Mouse (Mus musculus): Measurements from ENCODE around the gene Tmem39b. TPM values are rescaled to one million over a fixed set of nuclear protein-coding genes. Genes with fewer than 3 reads are reported as not detected.
"Not testable (repeated sequence)": the region's sequence is repeated elsewhere in the genome, so short reads cannot be mapped to it uniquely, and the experiment has no call there.

The Tmem39b gene
- 10.1 and 14.8 TPM in 2 replicates for total RNA-seq (2021)
- long read RNA-seq, partial matches to known transcripts = 0 of 1 reads
- long read RNA-seq, other reads (novel, unspliced or antisense) = 1 of 1 reads

- peak; percentile 91 for DNase-seq
Observed at GRCm38 (mm10) chr4:129696158-129696985, at the start of gene Tmem39b. Gene Tmem39b (minus strand): TSS chr4:129696838.

GRCm38 (mm10) chr4:129746106-129746505 lies 49.5 kb upstream of the Tmem39b start:
- DNase-seq = no peak

- DNase-seq = no peak
Observed at GRCm38 (mm10) chr4:129743494-129743893, 46.9 kb upstream of the Tmem39b start.

GRCm38 (mm10) chr4:129743010-129743390 lies 46.4 kb upstream of the Tmem39b start:
- no peak for DNase-seq

- DNase-seq = peak; percentile 98
Observed at GRCm38 (mm10) chr4:129742232-129743009, 45.8 kb upstream of the Tmem39b start, which contains the start of gene Khdrbs1. Gene Khdrbs1 (minus strand): TSS chr4:129742303.

GRCm38 (mm10) chr4:129741974-129742231 lies 45.3 kb upstream of the Tmem39b start:
- DNase-seq = no peak

GRCm38 (mm10) chr4:129741251-129741973 lies 44.8 kb upstream of the Tmem39b start:
- peak; percentile 56 for DNase-seq

GRCm38 (mm10) chr4:129739111-129739645 lies 42.5 kb upstream of the Tmem39b start:
- DNase-seq = no peak

- no peak for DNase-seq
Observed at GRCm38 (mm10) chr4:129736173-129736572, 39.5 kb upstream of the Tmem39b start.

GRCm38 (mm10) chr4:129735485-129735884 lies 38.8 kb upstream of the Tmem39b start:
- DNase-seq = not testable (repeated sequence)

GRCm38 (mm10) chr4:129731423-129731822 lies 34.8 kb upstream of the Tmem39b start:
- no peak for DNase-seq

- no peak for DNase-seq
Observed at GRCm38 (mm10) chr4:129716310-129716709, 19.7 kb upstream of the Tmem39b start.

GRCm38 (mm10) chr4:129709486-129710129 lies 13.0 kb upstream of the Tmem39b start:
- DNase-seq = no peak

GRCm38 (mm10) chr4:129706750-129707149 lies 10.1 kb upstream of the Tmem39b start:
- DNase-seq = no peak

- no peak for DNase-seq
Observed at GRCm38 (mm10) chr4:129702454-129702853, 5.8 kb upstream of the Tmem39b start.

- DNase-seq = peak; percentile 82
Observed at GRCm38 (mm10) chr4:129701503-129702377, 5.1 kb upstream of the Tmem39b start.

- DNase-seq = not testable (repeated sequence)
Observed at GRCm38 (mm10) chr4:129700661-129701060, 4.0 kb upstream of the Tmem39b start.

- DNase-seq = no peak
Observed at GRCm38 (mm10) chr4:129700216-129700615, 3.6 kb upstream of the Tmem39b start.

GRCm38 (mm10) chr4:129697191-129697590 lies 553 bp upstream of the Tmem39b start:
- DNase-seq = no peak

GRCm38 (mm10) chr4:129695815-129696157 lies 852 bp downstream of the Tmem39b start:
- no peak for DNase-seq

- no peak for DNase-seq
Observed at GRCm38 (mm10) chr4:129684531-129684930, 12.1 kb downstream of the Tmem39b start.

Measured in adrenal gland, postnatal 25 days (tissue).